9 mouse cellular contexts compared by ENCODE assay signal in genomic region chr4:45818814-45819207, GRCm38 (mm10). TPM values are rescaled to one million over a fixed set of nuclear protein-coding genes. Genes with fewer than 3 reads are reported as not detected.
DNase-seq lines count a peak whose midpoint lies in the region; ATAC-seq and TF ChIP-seq lines count a peak whose summit lies in the region.
"Had no signal": no experiment of that assay in that cellular context is flagged by ENCODE, and none has a peak within 500 bp of the region (broad histone marks: within the 10 kb centered on the region; RNA-seq: fewer than 3 reads in every experiment).

No protein-coding gene starts in this region.

- H3K9me3 ChIP-seq in CH12.LX (replicated peaks; ENCODE audit: low read length) (no peaks in the 10 kb centered on the region), ES-Bruce4 (replicated peaks; ENCODE audit: control insufficient read depth, insufficient read depth, low read length, poor library complexity, severe bottlenecking) (no peaks in the 10 kb centered on the region)
- H3K9me3 ChIP-seq in hindbrain, embryonic 13.5 days: no peaks in the 10 kb centered on the region
- peaks cover 5% of the 10 kb centered on the region for H3K9me3 ChIP-seq in megakaryocyte, embryonic 14.5 days

- H3K27me3 ChIP-seq in CH12.LX (replicated peaks): no peaks in the 10 kb centered on the region
- H3K27me3 ChIP-seq in ES-Bruce4 (ENCODE audit: control insufficient read depth, insufficient read depth, low read length, poor library complexity, severe bottlenecking): no peaks in the 10 kb centered on the region
- H3K27me3 ChIP-seq in hindbrain, embryonic 13.5 days: no peaks in the 10 kb centered on the region
- H3K27me3 ChIP-seq in megakaryocyte, embryonic 14.5 days (replicated peaks): peaks cover 64% of the 10 kb centered on the region

- dilution Hi-C loops in CH12.LX (cut with MboI; ENCODE audit: extremely low pct_ligation_motif_present, extremely low pct_unique_long_range_greater_than_20kb, low sequenced_read_pairs): no loop called here

- peak; percentile 24 for DNase-seq in CH12.LX (ENCODE audit: extremely low read depth)
- DNase-seq in cerebellum, adult 11 months: no peak
- DNase-seq in frontal cortex, adult 2 months (ENCODE audit: extremely low spot score in 1 of 2, low spot score in 1 of 2): no peak
- no peak for DNase-seq in urinary bladder, postnatal 36 days (ENCODE audit: low spot score in 2 of 2)
- DNase-seq: spleen, adult 18-20 months had no signal

- no peak overlapping the region for H3K9ac ChIP-seq in CH12.LX (ENCODE audit: insufficient read depth, low read depth)
- no peak overlapping the region for H3K9ac ChIP-seq in ES-Bruce4 (ENCODE audit: low read depth, poor library complexity, severe bottlenecking)
- H3K9ac ChIP-seq in hindbrain, embryonic 13.5 days: peak overlapping the region; percentile 68

- no peaks in the 10 kb centered on the region for H3K36me3 ChIP-seq in CH12.LX (replicated peaks in 1 of 2; ENCODE audit: control insufficient read depth in 1 of 2, insufficient read depth in 1 of 2, low read length in 1 of 2)
- H3K36me3 ChIP-seq in ES-Bruce4 (ENCODE audit: control insufficient read depth, insufficient read depth, low read length, poor library complexity, severe bottlenecking): no peaks in the 10 kb centered on the region
- peaks cover 18% of the 10 kb centered on the region for H3K36me3 ChIP-seq in hindbrain, embryonic 13.5 days
- H3K36me3 ChIP-seq in megakaryocyte, embryonic 14.5 days (replicated peaks; ENCODE audit: low read length): no peaks in the 10 kb centered on the region

- peak; percentile 22 for ATAC-seq in hindbrain, embryonic 13.5 days (ENCODE audit: low FRiP score)
- ATAC-seq in cerebellum, adult (ENCODE audit: insufficient number of reproducible peaks, low FRiP score, low TSS enrichment): no peak

- TF ChIP-seq CTCF in CH12.LX (conservative IDR thresholded peaks at IDR 0.05 in 1 of 2, IDR thresholded peaks at IDR 0.05 in 1 of 2; ENCODE audit: low read depth in 2 of 2, low read length in 2 of 2) (no peak), ES-Bruce4 (IDR thresholded peaks at IDR 0.05; ENCODE audit: low read depth, low read length) (no peak)

- in situ Hi-C loops in CH12.LX (cut with MboI; ENCODE audit: low pct_ligation_motif_present, low pct_unique_long_range_greater_than_20kb, low sequenced_read_pairs): no loop called here

- TF ChIP-seq EP300 in CH12.LX (IDR thresholded peaks at IDR 0.05; ENCODE audit: low read length): no peak
- TF ChIP-seq EP300 in ES-Bruce4 (IDR thresholded peaks at IDR 0.05; ENCODE audit: insufficient read depth, low read depth, low read length): no peak

- H3K79me2 ChIP-seq in CH12.LX (replicated peaks; ENCODE audit: control insufficient read depth, extremely low read depth, insufficient read depth, poor library complexity, severe bottlenecking): no peaks in the 10 kb centered on the region

- no peak overlapping the region for H3K4me3 ChIP-seq in CH12.LX (replicated peaks in 1 of 3; ENCODE audit: low read depth in 2 of 3, low read length in 2 of 3, poor library complexity in 1 of 3)
- H3K4me3 ChIP-seq in ES-Bruce4 (ENCODE audit: low read depth, low read length): no peak overlapping the region
- H3K4me3 ChIP-seq in hindbrain, embryonic 13.5 days: 0 out of 2 replicates have a peak overlapping the region, but pooled peaks have one; percentile 28
- H3K4me3 ChIP-seq in megakaryocyte, embryonic 14.5 days (replicated peaks): peak overlapping the region; percentile 86

- TF ChIP-seq RAD21 in CH12.LX (IDR thresholded peaks at IDR 0.05; ENCODE audit: low read depth, low read length): no peak

- no peak overlapping the region for H3K27ac ChIP-seq in CH12.LX (ENCODE audit: insufficient read depth, low read depth)
- peak overlapping the region; percentile 40; the same call in 1 of the 2 replicates for H3K27ac ChIP-seq in ES-Bruce4 (ENCODE audit: insufficient read depth, low read length)
- peak overlapping the region; percentile 97 for H3K27ac ChIP-seq in hindbrain, embryonic 13.5 days

- H3K4me1 ChIP-seq in CH12.LX (ENCODE audit: control insufficient read depth in 1 of 2, insufficient read depth in 2 of 2): peaks cover 0 to 23% of the 10 kb centered on the region in 2 experiments; a peak in 2 of 4 replicates
- peaks cover 13% of the 10 kb centered on the region for H3K4me1 ChIP-seq in ES-Bruce4 (ENCODE audit: control insufficient read depth, insufficient read depth, low read length)
- H3K4me1 ChIP-seq in hindbrain, embryonic 13.5 days (replicated peaks): peaks cover 77% of the 10 kb centered on the region
- peaks cover 16% of the 10 kb centered on the region for H3K4me1 ChIP-seq in megakaryocyte, embryonic 14.5 days

- 5% methylated on average over 3 of the region's 4 CpGs for WGBS in hindbrain, embryonic 13.5 days

- TF ChIP-seq POLR2A in CH12.LX (IDR thresholded peaks at IDR 0.05; ENCODE audit: low read depth, low read length): no peak
- no peak for TF ChIP-seq POLR2A in ES-Bruce4 (IDR thresholded peaks at IDR 0.05; ENCODE audit: insufficient read depth, low read length)

- H3K4me2 ChIP-seq in CH12.LX (ENCODE audit: insufficient read depth, low read depth, poor library complexity, severe bottlenecking): no peak overlapping the region
- H3K4me2 ChIP-seq in hindbrain, embryonic 13.5 days: peak overlapping the region; percentile 53

TF ChIP-seq in CH12.LX, 34 proteins besides CTCF, POLR2A, EP300 and RAD21:
- TF ChIP-seq ZMIZ1 (IDR thresholded peaks at IDR 0.05; ENCODE audit: low read depth, low read length): no peak
- no peak for TF ChIP-seq ETS1 (conservative IDR thresholded peaks at IDR 0.05; ENCODE audit: low read depth, low read length)
- TF ChIP-seq GABPA (IDR thresholded peaks at IDR 0.05; ENCODE audit: insufficient replicate concordance, low read depth, low read length): no peak
- no peak for TF ChIP-seq TCF12 (IDR thresholded peaks at IDR 0.05; ENCODE audit: low read depth, low read length)
- no peak for TF ChIP-seq HCFC1 (IDR thresholded peaks at IDR 0.05; ENCODE audit: low read depth, low read length)
- no peak for TF ChIP-seq POLR2AphosphoS2 (IDR thresholded peaks at IDR 0.05; ENCODE audit: low read depth, low read length)
- no peak for TF ChIP-seq SIN3A (IDR thresholded peaks at IDR 0.05; ENCODE audit: low read length)
- TF ChIP-seq E2F4 (IDR thresholded peaks at IDR 0.05; ENCODE audit: insufficient replicate concordance, low read depth, low read length): no peak

RNA-seq across cellular contexts. Expression of gene Igfbpl1, which starts 7.9 kb away (rescaled TPM):
- not detected in 2 replicates for total RNA-seq in CH12.LX (2012; rRNA removed)
- total RNA-seq in CH12.LX (2014; rRNA removed): not detected in 2 replicates
- polyA plus RNA-seq in CH12.LX (2012; ENCODE audit: insufficient read length, low read depth): not detected in 2 replicates
- 2.3 and 4.1 TPM in 2 replicates for polyA plus RNA-seq in ES-Bruce4 (2011; ENCODE audit: insufficient read depth, insufficient read length, low read depth, missing spikeins)
- polyA plus RNA-seq in hindbrain, embryonic 13.5 days (2015; fragmentation: Nextera tagmentation; extraction: Ambion mirVana): 50.5 and 67.0 TPM in 2 replicates
- polyA plus RNA-seq in megakaryocyte, embryonic 14.5 days (2012; ENCODE audit: insufficient read depth, low replicate concordance): not detected in 2 replicates
- 13.1 and 13.8 TPM in 2 replicates for polyA plus RNA-seq in frontal cortex, adult 2 months (2012; rRNA removed)

RNA-seq across cellular contexts. Expression of gene Aldh1b1, which starts 20.0 kb away (rescaled TPM):
- total RNA-seq in CH12.LX (2012; rRNA removed) (4.6 and 4.9 TPM in 2 replicates), CH12.LX (2014; rRNA removed) (6.7 and 8.3 TPM in 2 replicates)
- polyA plus RNA-seq in CH12.LX (2012; ENCODE audit: insufficient read length, low read depth) (6.4 and 7.1 TPM in 2 replicates), ES-Bruce4 (2011; ENCODE audit: insufficient read depth, insufficient read length, low read depth, missing spikeins) (9.3 and 15.9 TPM in 2 replicates)
- 17.7 and 18.0 TPM in 2 replicates for polyA plus RNA-seq in hindbrain, embryonic 13.5 days (2015; fragmentation: Nextera tagmentation; extraction: Ambion mirVana)
- polyA plus RNA-seq in megakaryocyte, embryonic 14.5 days (2012; ENCODE audit: insufficient read depth, low replicate concordance): 2.6 TPM in 1 of 2 replicates, not detected in the other
- 7.6 and 8.6 TPM in 2 replicates for polyA plus RNA-seq in frontal cortex, adult 2 months (2012; rRNA removed)

RNA-seq across cellular contexts. Expression of gene Stra6l, which starts 29.7 kb away (rescaled TPM):
- total RNA-seq in CH12.LX (2012; rRNA removed): not detected in 2 replicates
- 0.08 TPM in 1 of 2 replicates, not detected in the other for total RNA-seq in CH12.LX (2014; rRNA removed)
- polyA plus RNA-seq in CH12.LX (2012; ENCODE audit: insufficient read length, low read depth): 0.13 TPM in 1 of 2 replicates, not detected in the other
- 0.84 and 1.0 TPM in 2 replicates for polyA plus RNA-seq in ES-Bruce4 (2011; ENCODE audit: insufficient read depth, insufficient read length, low read depth, missing spikeins)
- polyA plus RNA-seq in hindbrain, embryonic 13.5 days (2015; fragmentation: Nextera tagmentation; extraction: Ambion mirVana): 0.82 and 0.92 TPM in 2 replicates
- not detected in 2 replicates for polyA plus RNA-seq in megakaryocyte, embryonic 14.5 days (2012; ENCODE audit: insufficient read depth, low replicate concordance)
- 0.10 and 0.13 TPM in 2 replicates for polyA plus RNA-seq in frontal cortex, adult 2 months (2012; rRNA removed)

Comparison
In these comparisons a context has a peak if more than half of its experiments do, and no peak if none do; other contexts are left out.
1. H3K4me3 ChIP-seq: peak in hindbrain, embryonic 13.5 days (single experiment) and megakaryocyte, embryonic 14.5 days (single experiment); none in CH12.LX (0 of 3) and ES-Bruce4 (single experiment).